Mouse (Mus musculus): ENCODE measurements around the gene Trim25.

GRCm38 (mm10) chr11:89003726-89004125 is 4.5 kb downstream of the Trim25 start:
- TF ChIP-seq GATA1 (IDR thresholded peaks at IDR 0.05; ENCODE audit: borderline replicate concordance, low read length) (no peak), FLI1 (IDR thresholded peaks at IDR 0.05; ENCODE audit: low read length) (no peak)

Data from megakaryocyte, embryonic 14.5 days (primary cell).